Mouse (Mus musculus): ENCODE results near the gene Tmem198.

The Tmem198 gene

GRCm38 (mm10) chr1:75512550-75512949, 33.2 kb downstream of the Tmem198 start:
- intact Hi-C loops (cut with DNase I): no loop called here

- intact Hi-C loops (cut with DNase I): no loop called here
Observed at GRCm38 (mm10) chr1:75516703-75517380, 37.5 kb downstream of the Tmem198 start.

- intact Hi-C loops (cut with DNase I): no loop called here
Observed at GRCm38 (mm10) chr1:75517984-75518383, 38.7 kb downstream of the Tmem198 start.

GRCm38 (mm10) chr1:75518427-75518826, 39.1 kb downstream of the Tmem198 start:
- intact Hi-C loops (cut with DNase I): no loop called here

GRCm38 (mm10) chr1:75519576-75519975, 40.2 kb downstream of the Tmem198 start:
- intact Hi-C loops (cut with DNase I): no loop called here

- intact Hi-C loops (cut with DNase I): loop anchor here (5.0 kb wide), 1 partner anchor 41 kb away; no protein-coding TSS in a partner anchor
Observed at GRCm38 (mm10) chr1:75521321-75522031, 42.1 kb downstream of the Tmem198 start, which contains the start of gene Stk11ip. Gene Stk11ip, plus strand, starts transcription at chr1:75521529.

GRCm38 (mm10) chr1:75524679-75525078, 45.3 kb downstream of the Tmem198 start:
- intact Hi-C loops (cut with DNase I): loop anchor here (5.0 kb wide), 1 partner anchor 38 kb away; no protein-coding TSS in a partner anchor

- intact Hi-C loops (cut with DNase I): no loop called here
Observed at GRCm38 (mm10) chr1:75530546-75530945, 51.2 kb downstream of the Tmem198 start.

- intact Hi-C loops (cut with DNase I): no loop called here
Observed at GRCm38 (mm10) chr1:75532280-75533172, 53.2 kb downstream of the Tmem198 start.

GRCm38 (mm10) chr1:75533325-75534252, 54.3 kb downstream of the Tmem198 start:
- intact Hi-C loops (cut with DNase I): no loop called here
